Mouse (Mus musculus) brain, embryonic 18.5 days (tissue): ENCODE results near the gene Ston2.
A peak's percentile ranks its signal among the peaks of the same experiment; 100 is the strongest.
"Not testable (repeated sequence)": the region's sequence is repeated elsewhere in the genome, so short reads cannot be mapped to it uniquely, and the experiment has no call there.

Source experiments
- DNase-seq: peaks from one replicate; pipeline ENCODE4 v3.0.0-alpha.2; 2012; ENCODE audit warnings: low read depth, low spot score

Ston2 gene

DNA sequence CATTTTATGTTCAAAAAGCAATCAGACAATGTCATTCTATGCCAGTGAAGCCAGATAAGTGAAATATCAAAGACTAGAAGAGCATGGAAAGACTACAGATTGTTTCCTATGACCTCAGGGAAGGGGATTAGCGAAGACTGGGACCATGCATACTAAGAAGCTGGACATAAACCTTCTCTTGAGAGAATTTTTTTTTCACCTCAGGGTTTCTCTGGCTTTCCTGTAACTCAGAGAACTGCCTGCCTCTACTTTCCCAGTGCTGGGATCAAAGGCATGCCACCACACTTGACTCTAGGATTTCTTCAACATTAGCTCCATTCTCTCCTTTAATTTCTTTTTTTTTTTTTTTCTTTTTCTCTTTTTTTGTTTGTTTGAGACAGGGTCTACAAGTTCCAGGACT lies 197.0 kb downstream of the Ston2 start:
- no peak for DNase-seq

- no peak for DNase-seq
Measured at GRCm38 (mm10) chr12:91590716-91591115, 197.5 kb downstream of the Ston2 start.

DNA sequence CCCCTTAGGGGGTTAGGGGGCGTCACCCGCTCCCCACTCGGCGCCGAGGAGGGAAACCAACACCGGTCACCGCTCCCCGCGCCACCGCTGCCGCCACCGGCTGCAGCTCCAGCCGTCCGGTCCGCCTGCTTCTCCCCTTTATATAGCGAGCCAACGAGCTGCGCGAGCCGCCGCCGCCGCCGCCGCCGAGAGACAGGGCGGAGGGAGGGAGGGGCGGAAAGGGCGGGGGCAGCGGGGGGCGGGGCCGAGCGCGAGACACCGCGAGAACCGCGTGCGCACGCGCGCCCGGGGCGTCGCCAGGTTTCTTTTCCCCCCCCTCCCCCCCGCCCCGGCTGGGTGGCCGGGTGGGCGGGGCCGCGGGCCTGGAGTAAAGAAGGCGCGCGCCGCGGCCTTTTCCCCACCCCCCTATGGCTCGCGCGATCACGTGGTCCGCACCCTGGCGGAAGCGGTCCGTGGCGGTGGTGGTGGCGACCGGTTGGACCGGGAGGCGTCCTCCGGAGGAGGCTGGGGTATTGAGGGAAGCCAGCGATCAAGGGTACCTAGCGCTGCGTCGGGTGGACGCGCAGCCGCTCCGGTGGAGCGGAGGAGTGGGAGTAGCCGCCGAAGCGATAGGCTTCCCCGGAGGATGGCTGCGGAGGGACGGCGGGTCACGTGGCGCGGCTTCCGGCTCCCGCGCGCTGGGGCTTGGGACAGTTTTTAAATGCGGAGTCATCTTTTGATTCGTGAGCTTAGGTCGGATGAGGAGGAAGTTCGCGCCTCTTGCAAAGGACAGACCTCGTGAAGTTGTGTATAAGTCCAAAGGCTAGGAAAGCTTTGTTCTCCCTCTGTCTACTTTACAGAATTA lies 198.1 kb downstream of the Ston2 start, which contains the start of gene Gtf2a1:
Gene Gtf2a1 (minus strand): TSS at position 641 of the 844 bp plus-strand sequence.
- DNase-seq = peak; percentile 90

DNA sequence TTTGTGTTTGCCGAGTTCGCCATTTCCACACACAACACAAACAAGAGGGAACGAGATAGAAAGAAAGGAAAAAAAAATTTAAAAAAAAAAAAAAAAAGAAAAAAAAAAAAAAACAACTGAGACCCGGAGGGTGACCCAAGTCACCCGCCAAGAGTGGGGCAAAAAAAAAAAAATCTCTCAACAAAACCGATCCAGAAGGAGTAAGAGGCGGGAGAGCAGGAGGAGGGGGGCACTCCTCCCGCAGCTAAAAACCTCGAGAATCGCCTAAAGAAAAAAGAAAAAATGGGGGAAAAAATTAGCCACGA lies 198.7 kb downstream of the Ston2 start:
- no peak for DNase-seq

- peak; percentile 42 for DNase-seq
Measured at GRCm38 (mm10) chr12:91588670-91589541, 199.3 kb downstream of the Ston2 start.

GRCm38 (mm10) chr12:91588176-91588669 lies 200.0 kb downstream of the Ston2 start:
- DNase-seq = peak; percentile 91

DNA sequence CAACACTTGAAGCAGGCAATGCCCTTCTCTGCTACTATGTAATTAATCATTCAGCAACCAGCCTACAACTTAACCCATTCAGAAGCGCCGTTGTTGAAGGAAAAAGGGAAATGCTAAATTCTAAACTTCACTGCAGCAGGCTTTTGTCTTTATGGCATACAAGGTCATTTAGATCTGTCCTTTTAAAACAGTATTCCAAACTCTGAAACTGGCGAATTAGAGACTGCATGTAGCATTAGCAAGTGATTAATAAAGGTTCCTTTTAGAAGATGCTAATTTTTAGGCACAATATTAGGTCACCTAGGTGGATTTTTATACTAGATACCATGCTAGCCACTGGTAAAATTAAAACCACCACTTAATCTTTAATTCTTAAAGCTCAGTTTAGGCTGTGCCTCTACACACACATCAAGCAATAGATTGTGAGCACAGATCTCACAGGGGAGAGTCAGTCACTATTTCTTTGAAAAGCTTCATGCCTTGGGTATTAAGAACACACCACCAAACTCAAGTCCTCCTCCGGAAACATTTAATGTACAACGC lies 200.6 kb downstream of the Ston2 start:
- no peak for DNase-seq

DNA sequence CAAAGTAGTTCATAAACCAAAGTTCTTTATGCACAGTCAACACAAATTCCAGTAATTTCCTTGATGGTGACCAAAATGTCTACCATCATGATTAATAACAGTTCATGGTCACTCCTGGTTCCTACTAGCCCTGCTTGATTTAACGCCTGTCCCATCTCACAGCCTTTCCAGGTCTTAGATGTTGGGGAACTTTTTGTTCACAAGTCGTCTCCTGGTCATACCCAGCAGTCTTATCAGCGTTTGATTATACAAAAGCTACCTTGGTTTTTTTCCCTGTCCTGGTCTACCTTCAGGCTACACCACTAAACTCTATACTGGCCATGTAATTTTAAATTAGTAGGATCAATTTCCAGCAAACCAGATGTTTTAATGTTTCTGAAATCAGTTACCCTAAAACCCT lies 201.1 kb downstream of the Ston2 start:
- no peak for DNase-seq

- not testable (repeated sequence) for DNase-seq
Measured at GRCm38 (mm10) chr12:91585815-91586214, 202.4 kb downstream of the Ston2 start.

GRCm38 (mm10) chr12:91585206-91585605 lies 203.0 kb downstream of the Ston2 start:
- no peak for DNase-seq

DNA sequence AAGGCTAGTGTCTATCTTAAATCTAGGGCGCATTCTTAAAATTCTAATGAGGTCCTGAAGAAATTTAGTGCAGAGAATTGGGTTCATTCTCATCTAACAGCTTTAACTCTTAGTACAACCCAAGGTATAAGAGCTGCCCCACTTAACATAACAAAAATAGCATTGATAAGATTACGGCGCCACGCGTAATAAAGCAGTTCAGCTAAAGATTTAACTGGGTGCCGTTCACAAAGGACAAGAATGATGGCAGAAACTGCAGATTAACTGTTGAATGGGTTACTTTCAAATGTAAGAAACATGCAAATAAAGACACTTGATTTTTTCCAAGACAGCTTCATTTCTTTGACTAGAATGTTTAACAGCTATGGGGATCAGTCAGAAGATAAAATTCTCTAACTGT lies 204.8 kb downstream of the Ston2 start:
- DNase-seq = no peak
